Comparison of ENCODE assay signal across 28 mouse cellular contexts in genomic region chr1:86161061-86161460, GRCm38 (mm10). TPM values are rescaled to one million over a fixed set of nuclear protein-coding genes. Genes with fewer than 3 reads are reported as not detected.
DNase-seq lines count a peak whose midpoint lies in the region; ATAC-seq and TF ChIP-seq lines count a peak whose summit lies in the region.
"Had no signal": no experiment of that assay in that cellular context is flagged by ENCODE, and none has a peak within 500 bp of the region (broad histone marks: within the 10 kb centered on the region; RNA-seq: fewer than 3 reads in every experiment).

No protein-coding gene starts in this region.

- no peak overlapping the region for H3K4me3 ChIP-seq in liver, embryonic 16.5 days (ENCODE audit: low read depth, low read length)
- H3K4me3 ChIP-seq in stomach, postnatal 0 days (ENCODE audit: low read depth, low read length): no peak overlapping the region
- no peak overlapping the region for H3K4me3 ChIP-seq in midbrain, postnatal 0 days (ENCODE audit: low read depth, low read length)
- H3K4me3 ChIP-seq: embryonic facial prominence, embryonic 10.5 days; heart, embryonic 10.5 days; hindbrain, embryonic 15.5 days; lung, embryonic 15.5 days; midbrain, embryonic 10.5 days; neural tube, embryonic 15.5 days had no signal

- no peaks in the 10 kb centered on the region for H3K9me3 ChIP-seq in liver, embryonic 16.5 days (replicated peaks; ENCODE audit: control insufficient read depth, low read length)
- H3K9me3 ChIP-seq in stomach, postnatal 0 days (ENCODE audit: control insufficient read depth, low read length): no peaks in the 10 kb centered on the region
- no peaks in the 10 kb centered on the region for H3K9me3 ChIP-seq in midbrain, postnatal 0 days (ENCODE audit: low read length)
- H3K9me3 ChIP-seq: embryonic facial prominence, embryonic 10.5 days; heart, embryonic 10.5 days; hindbrain, embryonic 15.5 days; lung, embryonic 15.5 days; midbrain, embryonic 10.5 days; neural tube, embryonic 15.5 days had no signal

- TF ChIP-seq CTCF in stomach, postnatal 0 days (IDR thresholded peaks at IDR 0.05; ENCODE audit: low read depth): no peak
- no peak for TF ChIP-seq CTCF in midbrain, postnatal 0 days (IDR thresholded peaks at IDR 0.05)

- ATAC-seq in liver, embryonic 16.5 days (ENCODE audit: low read depth): peak; percentile 91
- ATAC-seq in stomach, postnatal 0 days (ENCODE audit: low FRiP score, low TSS enrichment): peak; percentile 54; the same call in 1 of the 2 replicates
- ATAC-seq in midbrain, postnatal 0 days (ENCODE audit: low FRiP score): no peak
- ATAC-seq: forebrain, embryonic 14.5 days; midbrain, embryonic 16.5 days had no signal

- peak overlapping the region; percentile 51 for H3K9ac ChIP-seq in liver, embryonic 16.5 days (ENCODE audit: low read depth, low read length)
- no peak overlapping the region for H3K9ac ChIP-seq in stomach, postnatal 0 days (ENCODE audit: low read length)
- H3K9ac ChIP-seq in midbrain, postnatal 0 days (replicated peaks; ENCODE audit: low read length, poor library complexity, severe bottlenecking): no peak overlapping the region
- H3K9ac ChIP-seq: hindbrain, embryonic 15.5 days; lung, embryonic 15.5 days; neural tube, embryonic 15.5 days had no signal

- WGBS in liver, embryonic 16.5 days (ENCODE audit: insufficient replicate concordance): 20% methylated on average over 5 of the region's 5 CpGs
- 76% methylated on average over 5 of the region's 5 CpGs for WGBS in stomach, postnatal 0 days
- WGBS in midbrain, postnatal 0 days: 96% methylated on average over 5 of the region's 5 CpGs

- DNase-seq in spleen, postnatal 36 days (ENCODE audit: low spot score in 2 of 2): peak; percentile 19 to 55
- DNase-seq in spleen, postnatal 14 days (ENCODE audit: low spot score in 2 of 2): no peak
- DNase-seq in liver: peak; percentile 71
- no peak for DNase-seq in stomach, postnatal 0 days (ENCODE audit: low spot score)
- no peak for DNase-seq in T-cell, adult 2 months (ENCODE audit: low spot score)
- DNase-seq in midbrain, postnatal 0 days (ENCODE audit: low spot score): no peak
- no peak for DNase-seq in frontal cortex, postnatal 36 days (ENCODE audit: low spot score in 2 of 2)
- DNase-seq: adrenal gland, postnatal 36 days; cerebellum, adult 8-10 months; gastrocnemius, postnatal 10 days; kidney, postnatal 25 days; layer of hippocampus, postnatal 36 days; lung, postnatal 4 days; right cerebral cortex, adult 18-20 months; right cerebral cortex, postnatal 4 days; thymus, postnatal 36 days had no signal

- no peak for TF ChIP-seq EP300 in stomach, postnatal 0 days (optimal IDR thresholded peaks at IDR 0.05)

- peak overlapping the region; percentile 52 for H3K4me2 ChIP-seq in liver, embryonic 16.5 days (ENCODE audit: low read depth, low read length)
- H3K4me2 ChIP-seq in stomach, postnatal 0 days (replicated peaks; ENCODE audit: low read depth): no peak overlapping the region
- no peak overlapping the region for H3K4me2 ChIP-seq in midbrain, postnatal 0 days (ENCODE audit: low read depth, low read length, poor library complexity, severe bottlenecking)
- H3K4me2 ChIP-seq: hindbrain, embryonic 15.5 days; lung, embryonic 15.5 days; neural tube, embryonic 15.5 days had no signal

- no peaks in the 10 kb centered on the region for H3K27me3 ChIP-seq in liver, embryonic 16.5 days (ENCODE audit: control insufficient read depth, insufficient read depth, low read depth, low read length)
- H3K27me3 ChIP-seq in stomach, postnatal 0 days (ENCODE audit: control insufficient read depth, insufficient read depth, low read length): no peaks in the 10 kb centered on the region
- no peaks in the 10 kb centered on the region for H3K27me3 ChIP-seq in midbrain, postnatal 0 days (ENCODE audit: insufficient read depth, low read length)
- H3K27me3 ChIP-seq: hindbrain, embryonic 15.5 days; lung, embryonic 15.5 days; neural tube, embryonic 15.5 days had no signal

- peak overlapping the region; percentile 95 for H3K27ac ChIP-seq in liver, embryonic 16.5 days (ENCODE audit: low read length)
- no peak overlapping the region for H3K27ac ChIP-seq in stomach, postnatal 0 days (replicated peaks)
- no peak overlapping the region for H3K27ac ChIP-seq in midbrain, postnatal 0 days (ENCODE audit: low read depth, low read length)
- H3K27ac ChIP-seq: embryonic facial prominence, embryonic 10.5 days; heart, embryonic 10.5 days; hindbrain, embryonic 15.5 days; lung, embryonic 15.5 days; midbrain, embryonic 10.5 days; neural tube, embryonic 15.5 days had no signal

- peaks cover 32% of the 10 kb centered on the region for H3K4me1 ChIP-seq in liver, embryonic 16.5 days (ENCODE audit: control insufficient read depth, low read depth, low read length)
- no peaks in the 10 kb centered on the region for H3K4me1 ChIP-seq in stomach, postnatal 0 days (replicated peaks; ENCODE audit: control insufficient read depth, insufficient read depth)
- H3K4me1 ChIP-seq in midbrain, postnatal 0 days (ENCODE audit: insufficient read depth, low read length): no peaks in the 10 kb centered on the region
- H3K4me1 ChIP-seq: heart, embryonic 10.5 days; lung, embryonic 15.5 days had no signal

- H3K36me3 ChIP-seq in liver, embryonic 16.5 days (ENCODE audit: control insufficient read depth, insufficient read depth): peaks cover 3% of the 10 kb centered on the region
- 0 out of 2 replicates have a peak, but pooled peaks cover 5% of the 10 kb centered on the region for H3K36me3 ChIP-seq in stomach, postnatal 0 days (ENCODE audit: control insufficient read depth, insufficient read depth, low read length)
- H3K36me3 ChIP-seq in midbrain, postnatal 0 days (ENCODE audit: insufficient read depth, low read length): peaks cover 55% of the 10 kb centered on the region

RNA-seq across cellular contexts. Expression of gene Armc9, which starts 6.5 kb away (rescaled TPM):
- polyA plus RNA-seq in liver, embryonic 16.5 days (2015; fragmentation: Nextera tagmentation; extraction: Ambion mirVana): 8.4 and 10.6 TPM in 2 replicates
- 7.3 and 7.9 TPM in 2 replicates for polyA plus RNA-seq in stomach, postnatal 0 days (2015; fragmentation: Nextera tagmentation; extraction: Ambion mirVana)
- total RNA-seq in midbrain, postnatal 0 days (2014; rRNA removed): 31.0 and 33.2 TPM in 2 replicates
- 36.3 and 42.6 TPM in 2 replicates for polyA plus RNA-seq in midbrain, postnatal 0 days (2015; fragmentation: Nextera tagmentation; extraction: Ambion mirVana)

RNA-seq across cellular contexts. Expression of gene Gm21972, which starts 27.6 kb away (rescaled TPM):
- 0.14 TPM in 1 of 2 replicates, not detected in the other for polyA plus RNA-seq in liver, embryonic 16.5 days (2015; fragmentation: Nextera tagmentation; extraction: Ambion mirVana)
- polyA plus RNA-seq in stomach, postnatal 0 days (2015; fragmentation: Nextera tagmentation; extraction: Ambion mirVana): 0.31 TPM in 1 of 2 replicates, not detected in the other
- 0.49 and 5.0 TPM in 2 replicates for total RNA-seq in midbrain, postnatal 0 days (2014; rRNA removed)
- 0.32 and 0.48 TPM in 2 replicates for polyA plus RNA-seq in midbrain, postnatal 0 days (2015; fragmentation: Nextera tagmentation; extraction: Ambion mirVana)
- polyA plus RNA-seq: embryonic facial prominence, embryonic 10.5 days; heart, embryonic 16.5 days had no signal

RNA-seq across cellular contexts. Expression of gene Htr2b, which starts 49.3 kb away (rescaled TPM):
- polyA plus RNA-seq in liver, embryonic 16.5 days (2015; fragmentation: Nextera tagmentation; extraction: Ambion mirVana): 0.06 and 0.18 TPM in 2 replicates
- polyA plus RNA-seq in stomach, postnatal 0 days (2015; fragmentation: Nextera tagmentation; extraction: Ambion mirVana): 3.0 and 3.1 TPM in 2 replicates
- total RNA-seq in midbrain, postnatal 0 days (2014; rRNA removed): not detected in 2 replicates
- 0.20 and 0.43 TPM in 2 replicates for polyA plus RNA-seq in midbrain, postnatal 0 days (2015; fragmentation: Nextera tagmentation; extraction: Ambion mirVana)
- total RNA-seq: granulocyte monocyte progenitor cell, adult 5-6 weeks; layer of hippocampus, adult 8-10 months; layer of hippocampus, postnatal 36 days had no signal

Comparison
In these comparisons a context has a peak if more than half of its experiments do, and no peak if none do; other contexts are left out.
1. DNase-seq: peak in spleen, postnatal 36 days (2 of 2) and liver (single experiment); none in spleen, postnatal 14 days (0 of 2), stomach, postnatal 0 days (single experiment), T-cell, adult 2 months (single experiment), midbrain, postnatal 0 days (single experiment) and frontal cortex, postnatal 36 days (0 of 2).